Mouse (Mus musculus): ENCODE data around the gene Arpc5l. TPM values are rescaled to one million over a fixed set of nuclear protein-coding genes. Genes with fewer than 3 reads are reported as not detected.
A peak's percentile ranks its signal among the peaks of the same experiment; 100 is the strongest.

Arpc5l gene
- total RNA-seq, 2 experiments from 2014 or later, result 104 to 114 TPM

DNA sequence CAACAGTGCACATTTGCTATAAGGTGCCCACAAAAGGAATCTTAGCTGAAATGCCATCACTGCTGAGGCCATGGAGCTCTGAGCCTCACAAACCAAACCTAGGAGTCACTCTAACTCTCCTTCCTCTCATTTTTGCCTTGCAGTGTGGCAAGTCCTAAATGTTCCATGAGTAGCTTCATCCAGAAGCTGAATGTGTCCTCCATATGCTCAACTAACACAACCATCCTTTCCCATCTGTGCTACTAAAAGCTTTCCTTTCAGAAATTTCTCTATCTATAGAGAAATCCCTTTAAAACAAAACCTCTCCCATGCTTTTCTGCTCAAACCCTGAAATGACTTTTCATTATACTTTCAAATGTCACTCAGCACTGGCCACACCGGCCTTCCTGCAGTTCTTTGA lies 26.5 kb downstream of the Arpc5l start:
- intact Hi-C loops (cut with DNase I), result no loop called here
- DNase-seq (ENCODE audit: low spot score in 2 of 2), result peak in 1 of 2 experiments; percentile 69

- no peak for DNase-seq (ENCODE audit: low spot score in 2 of 2)
- intact Hi-C loops (cut with DNase I), result no loop called here
Measured at GRCm38 (mm10) chr2:39040215-39040614, 35.1 kb downstream of the Arpc5l start.

GRCm38 (mm10) chr2:39048515-39048914 lies 43.4 kb downstream of the Arpc5l start:
- DNase-seq (ENCODE audit: low spot score in 2 of 2), result no peak
- intact Hi-C loops (cut with DNase I), result no loop called here

GRCm38 (mm10) chr2:39064687-39065399 lies 59.7 kb downstream of the Arpc5l start:
- no peak for DNase-seq (ENCODE audit: low spot score in 2 of 2)
- intact Hi-C loops (cut with DNase I), result loop anchor here (5.0 kb wide), 1 partner anchor 127 kb away; the partner anchor contains the start of gene Scai

Other genes starting within 250 kb of the Arpc5l start
- gene Nr6a1, start 77.7 kb upstream of the Arpc5l start, total RNA-seq (2021), result 1 to 10 TPM; 7.6 to 9.6 TPM
- 1 to 10 TPM; 1.9 to 2.3 TPM for gene Olfml2a, start 73.4 kb upstream of the Arpc5l start, total RNA-seq (2021)
- under 1 TPM; 0.34 to 0.76 TPM for gene Wdr38, start 7.9 kb upstream of the Arpc5l start, total RNA-seq (2021)
- gene Rpl35, start 276 bp downstream of the Arpc5l start, total RNA-seq (2021), result 100 to 1,000 TPM; 209 to 243 TPM
- gene Golga1, start 60.2 kb downstream of the Arpc5l start, total RNA-seq (2021), result 10 to 100 TPM; 31.2 to 37.5 TPM
- 10 to 100 TPM; 64.2 to 67.2 TPM for gene Scai, start 185.4 kb downstream of the Arpc5l start, total RNA-seq (2021)
- gene Ppp6c, start 221.1 kb downstream of the Arpc5l start, total RNA-seq (2021), result 10 to 100 TPM; 64.4 to 64.5 TPM